Mouse (Mus musculus) spleen, postnatal 0 days (tissue): ENCODE results near the gene Apol7b. TPM values are rescaled to one million over a fixed set of nuclear protein-coding genes. Genes with fewer than 3 reads are reported as not detected.

ENCODE experiments used
- polyA plus RNA-seq: library from polyadenylated mRNA; unstranded; fragments of >200 nt; fragmentation: Nextera tagmentation; extraction: Ambion mirVana; gene quantifications from 2 replicates; pipeline ENCODE4 v1.2.1, GENCODE M21; 2015

Gene Apol7b
- polyA plus RNA-seq, result not detected in 2 replicates

GRCm38 (mm10) chr15:77447392-77447791 lies at the start of gene Apol7b:
Gene Apol7b (minus strand): TSS chr15:77447492.

DNA sequence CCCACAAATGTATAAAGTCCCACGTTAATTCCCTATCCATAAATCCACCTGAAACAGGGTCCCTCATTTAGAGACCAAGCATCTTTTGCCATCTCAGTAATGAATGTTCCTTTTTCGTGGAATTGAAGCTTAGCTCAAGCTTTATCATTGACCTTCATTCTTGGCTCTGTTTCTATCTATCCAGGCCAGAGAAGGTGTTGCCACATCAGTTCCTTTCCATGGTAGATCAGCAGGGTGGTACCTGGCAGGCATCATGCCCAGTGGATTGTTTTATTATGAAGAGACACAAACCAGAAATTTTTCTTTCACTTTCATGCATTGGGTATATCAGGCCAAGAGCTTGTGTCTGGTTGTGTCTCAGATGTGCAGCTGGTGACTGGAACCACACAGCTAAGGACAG lies 29.4 kb upstream of the Apol7b start, which contains the start of gene Apol10a:
TSS of gene Apol10a (plus strand) at position 355 of the 400 bp plus-strand sequence.

DNA sequence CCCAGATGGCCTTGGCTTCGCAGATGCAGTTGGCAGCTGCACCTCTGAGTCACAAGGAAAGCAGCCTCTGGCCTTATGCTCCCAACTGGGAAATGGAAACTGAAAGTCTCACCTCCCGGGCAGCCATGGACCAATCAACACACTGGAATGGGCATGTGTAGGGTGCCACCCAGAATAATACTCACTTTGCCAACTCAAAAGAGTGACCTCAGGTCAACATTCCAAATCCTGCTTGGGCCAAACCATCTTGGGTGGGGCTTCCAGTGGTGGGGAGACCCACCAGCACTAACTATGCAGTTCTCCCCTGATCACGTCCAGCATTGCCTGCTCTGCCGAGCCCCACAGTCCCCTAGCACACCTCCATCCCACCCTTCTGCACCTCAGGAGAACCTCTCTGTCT lies 36.3 kb downstream of the Apol7b start, which contains the start of gene Apol9a:
TSS of gene Apol9a (minus strand) at position 101 of the 400 bp plus-strand sequence.

DNA sequence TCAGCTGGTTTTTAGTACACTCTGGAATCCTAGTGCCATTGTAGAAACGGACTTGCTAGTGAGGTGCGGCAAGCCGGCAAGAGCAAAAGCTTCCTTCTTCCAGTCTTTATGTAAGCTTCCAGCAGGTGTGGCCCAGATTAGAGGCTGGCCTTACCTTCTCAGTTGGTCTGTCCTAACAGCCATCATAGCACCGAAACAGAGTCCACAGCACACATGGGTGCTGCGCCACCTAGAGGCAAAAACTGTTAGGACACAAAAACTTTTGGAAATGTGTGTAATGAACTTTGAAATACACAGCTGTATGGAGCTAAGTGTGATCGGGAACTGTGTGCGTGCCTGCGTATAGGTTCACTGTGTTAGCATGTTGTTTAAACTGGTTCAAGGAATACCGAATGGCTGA lies 48.3 kb downstream of the Apol7b start, which contains the start of gene Apol7a:
TSS of gene Apol7a (minus strand) at position 84 of the 400 bp plus-strand sequence.

Other genes with a start within 250 kb of the Apol7b start
- gene Rbfox2, start 140.5 kb downstream of the Apol7b start, polyA plus RNA-seq, result 6.1 and 7.6 TPM in 2 replicates
- gene Apol7a, start 48.4 kb downstream of the Apol7b start, polyA plus RNA-seq, result 0.06 and 0.16 TPM in 2 replicates
- gene Apol9a, start 36.4 kb downstream of the Apol7b start, polyA plus RNA-seq, result 0.11 and 0.39 TPM in 2 replicates
- 0.16 and 0.17 TPM in 2 replicates for gene Apol10a, start 29.6 kb upstream of the Apol7b start, polyA plus RNA-seq
- gene Apol11a, start 60.8 kb upstream of the Apol7b start, polyA plus RNA-seq, result 0.06 and 0.16 TPM in 2 replicates
- gene Apol7c, start 85.8 kb upstream of the Apol7b start, polyA plus RNA-seq, result 0.07 and 0.53 TPM in 2 replicates
- gene 1700025B11Rik, start 114.4 kb upstream of the Apol7b start, polyA plus RNA-seq, result not detected in 2 replicates
- 0.17 and 0.28 TPM in 2 replicates for gene Apol10b, start 148.6 kb upstream of the Apol7b start, polyA plus RNA-seq
- gene Gm36245, start 151.8 kb upstream of the Apol7b start, polyA plus RNA-seq, result not detected in 2 replicates
- 7.0 and 10.3 TPM in 2 replicates for gene Apol11b, start 195.8 kb upstream of the Apol7b start, polyA plus RNA-seq